Mouse (Mus musculus): Measurements from ENCODE around the gene Apol7a. TPM values are rescaled to one million over a fixed set of nuclear protein-coding genes. Genes with fewer than 3 reads are reported as not detected.

Gene Apol7a
- polyA plus RNA-seq, 2 experiments: 0.26 to 0.56 TPM

DNA sequence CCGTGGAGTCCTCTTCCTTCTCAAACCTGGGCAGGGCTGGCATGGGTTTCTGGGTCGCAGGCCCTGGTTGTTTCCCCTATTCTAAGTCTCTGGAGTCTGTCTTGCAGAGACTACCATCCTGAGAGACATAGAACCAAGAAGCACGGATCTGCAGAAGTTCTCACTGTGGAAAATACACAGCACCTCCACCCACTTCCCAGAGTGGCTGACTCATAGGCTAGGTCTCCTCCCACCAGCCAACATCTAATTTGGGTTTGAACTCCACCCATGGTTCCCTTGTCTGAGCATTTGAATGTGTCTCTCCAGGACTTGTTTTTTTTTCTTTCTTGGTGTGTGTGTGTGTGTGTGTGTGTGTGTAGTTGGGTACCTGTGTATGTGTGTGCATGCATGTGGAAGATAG, 34.9 kb downstream of the Apol7a start:
- Histone ChIP-seq H3K4me1 (replicated peaks; ENCODE audit: control insufficient read depth in 2 of 2, insufficient read depth in 2 of 2, low read length in 1 of 2) (no peaks in the 10 kb centered on the region), H3K9ac (replicated peaks) (no peak overlapping the region), H3K27ac (no peak overlapping the region), H3K4me3 (ENCODE audit: insufficient read depth in 1 of 2, low read depth in 2 of 2, low read length in 2 of 2) (no peak overlapping the region), H3K36me3 (replicated peaks; ENCODE audit: control insufficient read depth, insufficient read depth, low read depth) (no peaks in the 10 kb centered on the region), H3K4me2 (ENCODE audit: low read depth) (no peak overlapping the region), H3K27me3 (ENCODE audit: control insufficient read depth, insufficient read depth, low read length) (no peaks in the 10 kb centered on the region), H3K9me3 (ENCODE audit: control insufficient read depth, low read length) (no peaks in the 10 kb centered on the region)
- no peak for TF ChIP-seq CTCF (IDR thresholded peaks at IDR 0.05; ENCODE audit: low read depth)
- TF ChIP-seq EP300 (IDR thresholded peaks at IDR 0.05; ENCODE audit: low read depth): no peak
- no peak for ATAC-seq (ENCODE audit: insufficient read depth)
- WGBS (ENCODE audit: insufficient replicate concordance): 35% methylated on average over 3 of the region's 3 CpGs
- no peak for DNase-seq (ENCODE audit: low read depth in 3 of 3, low spot score in 3 of 3)

DNA sequence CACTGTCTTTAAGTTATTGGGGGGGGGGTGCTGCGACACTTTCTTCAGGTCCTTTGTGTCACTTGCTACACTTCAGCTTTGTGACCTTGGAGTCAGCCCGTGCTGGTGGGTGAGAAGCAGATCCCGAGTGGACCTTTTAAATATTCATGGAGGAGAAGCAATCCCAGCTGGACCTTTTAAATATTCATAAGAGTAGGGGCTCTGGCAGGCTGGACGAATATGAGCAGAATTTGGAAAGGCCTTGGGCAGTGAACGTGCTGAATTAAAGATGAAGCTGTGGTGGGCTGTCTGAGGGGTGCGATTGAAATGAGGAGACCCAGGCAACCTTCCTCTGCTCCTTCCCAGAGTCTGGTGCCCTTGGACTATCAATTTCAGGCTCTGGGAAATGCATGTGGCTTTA, 35.3 kb downstream of the Apol7a start:
- Histone ChIP-seq H3K27me3 (ENCODE audit: control insufficient read depth, insufficient read depth, low read length) (no peaks in the 10 kb centered on the region), H3K27ac (no peak overlapping the region), H3K36me3 (replicated peaks; ENCODE audit: control insufficient read depth, insufficient read depth, low read depth) (no peaks in the 10 kb centered on the region), H3K4me2 (ENCODE audit: low read depth) (no peak overlapping the region), H3K4me3 (ENCODE audit: insufficient read depth in 1 of 2, low read depth in 2 of 2, low read length in 2 of 2) (no peak overlapping the region), H3K9ac (replicated peaks) (no peak overlapping the region), H3K4me1 (replicated peaks; ENCODE audit: control insufficient read depth in 2 of 2, insufficient read depth in 2 of 2, low read length in 1 of 2) (no peaks in the 10 kb centered on the region), H3K9me3 (ENCODE audit: control insufficient read depth, low read length) (no peaks in the 10 kb centered on the region)
- TF ChIP-seq CTCF (IDR thresholded peaks at IDR 0.05; ENCODE audit: low read depth): no peak
- no peak for TF ChIP-seq EP300 (IDR thresholded peaks at IDR 0.05; ENCODE audit: low read depth)
- no peak for DNase-seq (ENCODE audit: low read depth in 3 of 3, low spot score in 3 of 3)
- WGBS (ENCODE audit: insufficient replicate concordance): 35% methylated on average over 6 of the region's 6 CpGs
- ATAC-seq (ENCODE audit: insufficient read depth): no peak

DNA sequence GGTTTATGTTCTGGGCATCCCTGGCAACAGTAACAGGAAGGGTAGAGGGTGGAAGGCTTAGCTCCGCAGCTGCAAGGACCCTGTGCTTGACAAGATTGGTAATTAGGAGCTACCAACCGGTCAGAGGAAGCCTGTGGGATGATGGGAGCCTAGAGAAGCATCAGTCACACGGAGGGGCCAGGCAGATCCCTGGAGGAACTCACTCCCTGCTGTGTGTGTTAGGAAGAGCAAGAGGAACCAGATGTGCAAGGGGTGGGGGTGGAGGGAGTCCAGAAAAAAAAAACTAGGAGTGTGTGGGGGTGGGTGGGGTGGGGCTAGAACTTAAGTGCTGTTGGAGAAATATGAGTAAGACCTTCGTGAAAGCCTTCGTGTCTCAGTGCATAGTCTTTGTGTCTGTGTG, 36.0 kb downstream of the Apol7a start:
- TF ChIP-seq EP300 (IDR thresholded peaks at IDR 0.05; ENCODE audit: low read depth): no peak
- no peak for TF ChIP-seq CTCF (IDR thresholded peaks at IDR 0.05; ENCODE audit: low read depth)
- Histone ChIP-seq H3K9me3 (ENCODE audit: control insufficient read depth, low read length) (no peaks in the 10 kb centered on the region), H3K4me3 (ENCODE audit: insufficient read depth in 1 of 2, low read depth in 2 of 2, low read length in 2 of 2) (no peak overlapping the region), H3K36me3 (replicated peaks; ENCODE audit: control insufficient read depth, insufficient read depth, low read depth) (no peaks in the 10 kb centered on the region), H3K9ac (replicated peaks) (no peak overlapping the region), H3K4me2 (ENCODE audit: low read depth) (no peak overlapping the region), H3K27me3 (ENCODE audit: control insufficient read depth, insufficient read depth, low read length) (no peaks in the 10 kb centered on the region), H3K27ac (no peak overlapping the region), H3K4me1 (replicated peaks; ENCODE audit: control insufficient read depth in 2 of 2, insufficient read depth in 2 of 2, low read length in 1 of 2) (peaks cover 0 to 2% of the 10 kb centered on the region in 2 experiments; a peak in 1 of 4 replicates)
- ATAC-seq (ENCODE audit: insufficient read depth): no peak
- DNase-seq (ENCODE audit: low read depth in 3 of 3, low spot score in 3 of 3): no peak
- 23% methylated on average over 5 of the region's 5 CpGs for WGBS (ENCODE audit: insufficient replicate concordance)

- ATAC-seq (ENCODE audit: insufficient read depth): no peak
- DNase-seq (ENCODE audit: low read depth in 3 of 3, low spot score in 3 of 3): no peak
- Histone ChIP-seq H3K36me3 (replicated peaks; ENCODE audit: control insufficient read depth, insufficient read depth, low read depth) (no peaks in the 10 kb centered on the region), H3K4me2 (ENCODE audit: low read depth) (no peak overlapping the region), H3K9ac (replicated peaks) (no peak overlapping the region), H3K27me3 (ENCODE audit: control insufficient read depth, insufficient read depth, low read length) (no peaks in the 10 kb centered on the region), H3K27ac (no peak overlapping the region), H3K9me3 (ENCODE audit: control insufficient read depth, low read length) (no peaks in the 10 kb centered on the region), H3K4me3 (ENCODE audit: insufficient read depth in 1 of 2, low read depth in 2 of 2, low read length in 2 of 2) (no peak overlapping the region), H3K4me1 (replicated peaks; ENCODE audit: control insufficient read depth in 2 of 2, insufficient read depth in 2 of 2, low read length in 1 of 2) (peaks cover 0 to 2% of the 10 kb centered on the region in 2 experiments; a peak in 2 of 4 replicates)
- TF ChIP-seq EP300 (IDR thresholded peaks at IDR 0.05; ENCODE audit: low read depth) (no peak), CTCF (IDR thresholded peaks at IDR 0.05; ENCODE audit: low read depth) (no peak)
- WGBS (ENCODE audit: insufficient replicate concordance): 71% methylated on average over 8 of the region's 8 CpGs
These were observed 39.0 kb downstream of the Apol7a start for GRCm38 (mm10) chr15:77359905-77360304.

DNA sequence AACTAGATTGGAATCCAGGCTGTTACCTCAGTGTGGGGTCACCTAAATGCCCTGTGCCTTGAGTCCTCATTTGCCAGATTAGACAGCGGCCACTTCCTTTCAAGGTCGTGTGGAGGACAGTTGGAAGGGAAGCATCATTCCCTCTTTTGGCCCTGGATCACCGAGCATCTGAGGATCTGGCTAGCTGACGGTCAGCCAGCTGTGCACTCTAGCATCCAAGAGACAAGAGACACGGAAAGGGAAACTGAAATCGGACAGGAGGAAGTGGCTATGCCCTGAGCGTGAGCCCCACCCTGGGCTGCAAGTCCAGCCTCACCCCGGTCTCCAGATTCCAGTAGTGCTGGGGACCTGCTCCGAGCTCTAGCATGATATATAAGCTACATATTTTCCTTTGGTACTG, 39.4 kb downstream of the Apol7a start:
- Histone ChIP-seq H3K4me2 (ENCODE audit: low read depth) (no peak overlapping the region), H3K27me3 (ENCODE audit: control insufficient read depth, insufficient read depth, low read length) (no peaks in the 10 kb centered on the region), H3K9me3 (ENCODE audit: control insufficient read depth, low read length) (no peaks in the 10 kb centered on the region), H3K9ac (replicated peaks) (no peak overlapping the region), H3K4me1 (replicated peaks; ENCODE audit: control insufficient read depth in 2 of 2, insufficient read depth in 2 of 2, low read length in 1 of 2) (peaks cover 0 to 2% of the 10 kb centered on the region in 2 experiments; a peak in 2 of 4 replicates), H3K4me3 (ENCODE audit: insufficient read depth in 1 of 2, low read depth in 2 of 2, low read length in 2 of 2) (no peak overlapping the region), H3K36me3 (replicated peaks; ENCODE audit: control insufficient read depth, insufficient read depth, low read depth) (no peaks in the 10 kb centered on the region), H3K27ac (no peak overlapping the region)
- ATAC-seq (ENCODE audit: insufficient read depth) (no peak), DNase-seq (ENCODE audit: low read depth in 3 of 3, low spot score in 3 of 3) (no peak)
- TF ChIP-seq CTCF (IDR thresholded peaks at IDR 0.05; ENCODE audit: low read depth): no peak
- TF ChIP-seq EP300 (IDR thresholded peaks at IDR 0.05; ENCODE audit: low read depth): no peak
- WGBS (ENCODE audit: insufficient replicate concordance): 46% methylated on average over 9 of the region's 9 CpGs

Data from liver, embryonic 14.5 days (tissue).